Mouse (Mus musculus) E14TG2a.4 (cell line): ENCODE measurements around the gene Gm20388.

Experiments
- H3K27me3 ChIP-seq: 2 replicates; pipeline ENCODE4 v1.6.1; 2014; ENCODE audit warnings: low read length, control low read depth; ENCODE audit not compliant: insufficient read depth
- H3K36me3 ChIP-seq: 2 replicates; pipeline ENCODE4 v1.6.1; 2014; ENCODE audit warnings: low read length, control low read depth; ENCODE audit not compliant: insufficient read depth
- H3K4me1 ChIP-seq: replicated peaks from 2 replicates; pipeline ENCODE4 v1.6.1; 2014; ENCODE audit warnings: low read depth, low read length, control low read depth
- H3K4me3 ChIP-seq: replicated peaks from 2 replicates; pipeline ENCODE4 v1.5.1; 2014; ENCODE audit warnings: mild to moderate bottlenecking, low read length
- H3K9me3 ChIP-seq: 2 replicates; pipeline ENCODE4 v1.6.1; 2014; ENCODE audit warnings: low read length, control low read depth
- CTCF ChIP-seq: conservative IDR thresholded peaks from 2 replicates; pipeline ENCODE4 v1.5.1; 2014; ENCODE audit warnings: low read length
- NANOG ChIP-seq: IDR thresholded peaks from 2 replicates; pipeline ENCODE4 v1.6.1; 2014; ENCODE audit warnings: borderline replicate concordance, low read length, mixed read lengths
- POU5F1 ChIP-seq: IDR thresholded peaks from 2 replicates; pipeline ENCODE4 v1.6.1; 2014; ENCODE audit warnings: low read length, borderline replicate concordance

Gene Gm20388

DNA sequence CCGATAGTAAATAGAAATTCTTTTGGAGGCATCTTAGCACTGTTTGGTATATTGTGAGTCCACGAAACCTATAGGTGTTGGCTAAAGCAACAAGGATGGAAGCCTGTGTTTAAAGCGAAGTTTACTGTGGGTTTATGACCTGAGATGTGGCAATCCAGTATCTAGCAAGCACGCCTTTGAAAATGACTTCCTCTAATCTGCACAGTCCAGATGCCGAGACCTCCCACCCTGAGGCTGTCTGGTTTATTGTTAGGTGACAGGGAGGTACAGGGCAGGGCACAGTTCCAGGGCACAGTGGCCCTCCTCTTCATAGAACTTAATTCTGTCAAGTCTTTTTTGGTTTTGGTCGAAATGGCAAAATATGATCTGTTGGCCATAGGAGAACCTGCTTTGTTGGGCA is 3166.6 kb downstream of the Gm20388 start:
- no peaks in the 10 kb centered on the region for H3K27me3 ChIP-seq
- TF ChIP-seq POU5F1 (no peak), CTCF (no peak), NANOG (no peak)
- H3K36me3 ChIP-seq: peaks cover 98% of the 10 kb centered on the region
- no peaks in the 10 kb centered on the region for H3K9me3 ChIP-seq
- H3K4me1 ChIP-seq: peaks cover 26% of the 10 kb centered on the region
- H3K4me3 ChIP-seq: no peak overlapping the region

DNA sequence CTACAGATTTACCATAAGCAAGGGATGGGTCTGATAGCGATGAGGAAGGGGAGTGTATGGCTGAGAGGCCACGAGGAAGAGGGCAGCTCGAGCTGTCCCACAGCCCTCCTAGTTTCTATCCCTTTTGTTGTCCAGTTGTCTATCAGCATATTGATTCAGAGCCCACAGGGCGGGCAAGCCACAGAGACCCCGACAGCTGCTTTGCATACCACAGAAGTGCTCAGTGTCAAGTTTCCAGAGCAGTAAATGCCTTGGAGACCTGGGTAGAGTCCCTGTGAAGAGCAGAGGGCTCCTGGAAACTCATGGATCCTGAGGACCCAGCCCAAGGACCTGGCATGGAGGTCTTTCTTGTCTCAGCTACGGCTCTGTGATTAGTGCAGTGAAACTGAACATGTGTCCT is 3172.4 kb downstream of the Gm20388 start:
- Histone ChIP-seq H3K4me1 (no peaks in the 10 kb centered on the region; the same call in 1 of the 2 replicates), H3K9me3 (peaks cover 12% of the 10 kb centered on the region), H3K4me3 (no peak overlapping the region), H3K27me3 (no peaks in the 10 kb centered on the region), H3K36me3 (peaks cover 99% of the 10 kb centered on the region)
- TF ChIP-seq NANOG: no peak
- no peak for TF ChIP-seq CTCF
- no peak for TF ChIP-seq POU5F1

DNA sequence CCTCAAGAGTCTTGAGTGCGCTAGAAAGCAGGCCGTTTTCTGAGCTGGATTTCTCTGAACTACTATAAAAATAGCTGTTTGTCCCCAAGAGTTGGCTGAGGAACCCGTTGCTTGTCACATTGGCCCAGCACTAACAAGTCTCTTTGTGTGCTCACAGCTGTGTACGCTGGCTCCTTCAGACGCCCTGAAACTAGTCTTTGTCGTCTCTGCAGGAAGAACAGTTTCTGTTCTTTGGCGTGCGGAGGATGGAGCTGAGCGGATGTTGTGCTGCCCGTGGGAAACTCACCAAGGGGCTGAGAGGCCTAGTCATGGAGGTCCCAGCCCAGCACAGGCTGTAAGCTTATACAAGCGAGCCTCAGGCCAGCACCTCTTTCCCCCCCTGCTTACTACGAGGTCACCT is 3173.0 kb downstream of the Gm20388 start:
- H3K27me3 ChIP-seq: no peaks in the 10 kb centered on the region
- TF ChIP-seq NANOG: no peak
- TF ChIP-seq POU5F1: no peak
- no peak for TF ChIP-seq CTCF
- peaks cover 99% of the 10 kb centered on the region for H3K36me3 ChIP-seq
- no peak overlapping the region for H3K4me3 ChIP-seq
- no peaks in the 10 kb centered on the region; the same call in 1 of the 2 replicates for H3K4me1 ChIP-seq
- peaks cover 12% of the 10 kb centered on the region for H3K9me3 ChIP-seq

GRCm38 (mm10) chr8:123087289-123087688 is 3176.6 kb downstream of the Gm20388 start:
- H3K9me3 ChIP-seq: peaks cover 12% of the 10 kb centered on the region
- no peaks in the 10 kb centered on the region; the same call in 1 of the 2 replicates for H3K4me1 ChIP-seq
- no peak overlapping the region for H3K4me3 ChIP-seq
- H3K27me3 ChIP-seq: no peaks in the 10 kb centered on the region
- no peak for TF ChIP-seq NANOG
- TF ChIP-seq POU5F1: no peak
- no peak for TF ChIP-seq CTCF
- peaks cover 100% of the 10 kb centered on the region for H3K36me3 ChIP-seq

DNA sequence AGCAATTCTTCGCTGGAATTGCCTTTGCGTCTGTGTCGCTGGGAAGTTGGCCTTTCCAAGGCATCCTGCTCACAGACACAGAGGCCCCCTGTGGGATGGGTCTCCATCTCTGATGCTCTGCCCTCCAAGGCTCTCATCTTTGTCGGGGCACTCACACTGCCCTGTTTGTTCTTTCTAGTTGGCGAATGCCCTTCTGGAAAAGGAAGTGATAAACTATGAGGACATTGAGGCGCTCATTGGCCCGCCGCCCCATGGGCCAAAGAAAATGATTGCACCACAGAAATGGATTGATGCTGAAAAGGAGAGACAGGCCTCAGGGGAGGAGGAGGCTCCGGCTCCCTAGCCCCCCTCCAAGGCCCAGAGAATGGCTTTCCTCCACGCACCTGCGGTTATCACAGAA is 3186.6 kb downstream of the Gm20388 start:
- Histone ChIP-seq H3K4me1 (peaks cover 48% of the 10 kb centered on the region), H3K4me3 (no peak overlapping the region)
- TF ChIP-seq NANOG (no peak), POU5F1 (no peak), CTCF (no peak)

DNA sequence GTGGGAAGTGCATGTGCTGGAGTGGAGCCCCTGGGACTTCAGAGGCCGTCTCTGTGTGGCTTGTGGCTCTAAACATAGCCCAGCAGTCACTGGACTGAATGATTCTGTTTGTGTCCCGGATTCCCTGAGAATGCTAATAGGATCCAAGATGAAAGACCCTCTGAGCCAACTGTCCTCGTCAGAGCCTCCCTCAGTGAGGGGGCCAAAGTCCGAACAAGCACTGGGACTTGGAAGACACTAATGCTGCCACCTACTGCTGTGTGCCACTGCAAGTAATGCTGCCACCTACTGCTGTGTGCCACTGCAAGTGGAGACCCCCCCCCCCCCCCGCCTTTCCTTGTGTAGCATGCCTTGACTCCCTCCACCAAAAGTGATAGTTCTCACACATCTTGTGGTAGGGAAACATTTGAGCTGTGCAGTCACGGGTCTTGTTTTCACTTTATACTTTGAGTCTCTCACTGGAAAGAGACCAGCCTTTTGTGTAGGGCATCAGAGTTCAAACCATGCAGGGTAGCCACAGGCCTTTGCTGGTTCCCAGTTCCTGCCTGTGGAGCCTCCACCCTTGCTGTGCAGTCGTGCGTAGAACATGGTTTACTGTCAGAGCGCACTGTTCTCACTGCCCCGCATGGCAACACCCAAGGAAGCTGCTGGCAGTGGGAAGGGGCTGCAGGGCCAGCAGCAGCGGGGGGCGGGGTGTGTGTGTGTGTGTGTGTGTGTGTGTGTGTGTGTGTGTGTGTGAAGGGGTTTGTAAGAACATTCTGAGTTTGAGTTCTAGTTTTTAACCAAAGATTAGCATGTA is 3187.3 kb downstream of the Gm20388 start:
- Histone ChIP-seq H3K4me1 (peaks cover 48% of the 10 kb centered on the region), H3K27me3 (no peaks in the 10 kb centered on the region), H3K9me3 (no peaks in the 10 kb centered on the region), H3K4me3 (no peak overlapping the region), H3K36me3 (peaks cover 43% of the 10 kb centered on the region)
- TF ChIP-seq NANOG: no peak
- no peak for TF ChIP-seq CTCF
- TF ChIP-seq POU5F1: no peak

More for the DNA sequence above, 3186.6 kb downstream of the Gm20388 start:
- peaks cover 46% of the 10 kb centered on the region for H3K36me3 ChIP-seq
- no peaks in the 10 kb centered on the region for H3K9me3 ChIP-seq
- H3K27me3 ChIP-seq: no peaks in the 10 kb centered on the region

DNA sequence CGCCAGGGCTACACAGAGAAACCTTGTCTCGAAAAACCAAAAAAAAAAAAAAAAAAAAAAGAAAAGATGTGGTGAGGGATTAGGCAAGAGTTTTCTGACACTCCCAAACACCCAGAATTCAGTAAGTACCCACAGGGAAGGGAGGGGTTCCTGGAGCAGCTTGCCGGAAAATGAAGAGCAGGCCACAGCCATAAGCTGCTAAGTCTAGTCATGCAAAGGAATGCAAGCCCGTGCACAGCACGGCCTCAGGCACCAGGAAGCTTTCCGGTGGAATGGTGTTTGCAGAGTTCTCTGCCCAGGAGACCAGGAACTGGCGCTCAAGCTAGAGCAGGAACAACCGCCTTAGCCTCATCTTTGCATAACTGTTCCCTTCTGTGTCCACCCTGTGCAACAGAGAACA is 3189.6 kb downstream of the Gm20388 start:
- H3K4me1 ChIP-seq: peaks cover 51% of the 10 kb centered on the region

DNA sequence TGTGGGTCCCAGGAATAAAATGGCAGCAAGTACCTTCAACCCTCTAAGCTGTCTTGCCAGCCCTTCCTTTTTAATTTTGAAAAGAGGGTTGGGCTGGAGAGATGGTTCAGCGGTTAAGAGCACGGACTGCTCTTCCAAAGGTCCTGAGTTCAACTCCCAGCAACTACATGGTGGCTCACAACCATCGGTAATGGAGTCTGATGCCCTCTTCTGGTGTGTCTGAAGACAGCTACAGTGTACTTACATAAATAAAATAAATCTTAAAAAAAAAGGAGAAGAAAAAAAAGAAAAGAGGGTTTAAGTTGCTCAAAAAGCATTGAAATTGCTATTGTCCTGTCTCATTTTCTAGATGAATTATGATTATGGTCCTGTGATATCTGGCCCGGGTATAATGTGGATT is 3190.6 kb downstream of the Gm20388 start:
- Histone ChIP-seq H3K36me3 (peaks cover 41% of the 10 kb centered on the region), H3K4me1 (peaks cover 51% of the 10 kb centered on the region), H3K27me3 (no peaks in the 10 kb centered on the region), H3K4me3 (peak overlapping the region; percentile 95), H3K9me3 (no peaks in the 10 kb centered on the region)
- no peak for TF ChIP-seq CTCF

More for the DNA sequence above, 3189.6 kb downstream of the Gm20388 start:
- TF ChIP-seq CTCF (no peak), POU5F1 (no peak)
- H3K27me3 ChIP-seq: no peaks in the 10 kb centered on the region
- H3K36me3 ChIP-seq: peaks cover 43% of the 10 kb centered on the region
- peak overlapping the region; percentile 95 for H3K4me3 ChIP-seq
- no peaks in the 10 kb centered on the region for H3K9me3 ChIP-seq
